Mouse (Mus musculus) heart, embryonic 12.5 days (tissue): ENCODE measurements around the gene Tmem150c. TPM values are rescaled to one million over a fixed set of nuclear protein-coding genes. Genes with fewer than 3 reads are reported as not detected.

ENCODE experiments used
- ATAC-seq: fragments of 200-750 bp; cut with Nextera tagmentation; 2 replicates; pipeline ENCODE4 v1.8.0; 2017; ENCODE audit warnings: moderate TSS enrichment, moderate library complexity; ENCODE audit not compliant: insufficient number of reproducible peaks, low FRiP score
- H3K27ac ChIP-seq: fragments of 300-500 bp; sonication (generic); 2 replicates; pipeline ENCODE4 v1.5.1; 2016; ENCODE audit warnings: mild to moderate bottlenecking, moderate library complexity; ENCODE audit not compliant: poor library complexity, severe bottlenecking
- H3K27me3 ChIP-seq: fragments of 300-500 bp; sonication (generic); replicated peaks from 2 replicates; pipeline ENCODE4 v1.6.1; 2016; ENCODE audit warnings: mild to moderate bottlenecking, moderate library complexity
- H3K36me3 ChIP-seq: fragments of 300-500 bp; sonication (generic); 2 replicates; pipeline ENCODE4 v1.6.1; 2016; ENCODE audit warnings: mild to moderate bottlenecking, moderate library complexity
- H3K4me1 ChIP-seq: fragments of 300-500 bp; sonication (generic); replicated peaks from 2 replicates; pipeline ENCODE4 v1.6.1; 2016; ENCODE audit warnings: mild to moderate bottlenecking
- H3K4me2 ChIP-seq: fragments of 300-500 bp; sonication (generic); 2 replicates; pipeline ENCODE4 v1.6.1; 2016; ENCODE audit warnings: mild to moderate bottlenecking, moderate library complexity
- H3K4me3 ChIP-seq: fragments of 300-500 bp; sonication (generic); 2 replicates; pipeline ENCODE4 v1.5.1; 2016; ENCODE audit warnings: mild to moderate bottlenecking
- H3K9ac ChIP-seq: fragments of 300-500 bp; sonication (generic); 2 replicates; pipeline ENCODE4 v1.6.1; 2016; ENCODE audit warnings: mild to moderate bottlenecking, moderate library complexity
- H3K9me3 ChIP-seq: fragments of 300-500 bp; sonication (generic); replicated peaks from 2 replicates; pipeline ENCODE4 v1.6.1; 2016; ENCODE audit warnings: mild to moderate bottlenecking, moderate library complexity
- WGBS: fragments of 180-500 bp; shearing (Covaris S2); methylation state at CpG from one replicate; pipeline ENCODE4 v1.1.7; 2016; 5-methylcytosine and 5-hydroxymethylcytosine counted together
- polyA plus RNA-seq: library from polyadenylated mRNA; unstranded; fragments of >200 nt; fragmentation: Nextera tagmentation; extraction: Ambion mirVana; gene quantifications from 2 replicates; pipeline ENCODE4 v1.2.1, GENCODE M21; 2016

Gene Tmem150c
- polyA plus RNA-seq, 1 experiment from 2014 or later, result 1.1 TPM

GRCm38 (mm10) chr5:100054807-100055547 lies 104.6 kb downstream of the Tmem150c start:
- Histone ChIP-seq H3K36me3 (peaks cover 29% of the 10 kb centered on the region), H3K4me1 (peaks cover 37% of the 10 kb centered on the region), H3K4me3 (no peak overlapping the region), H3K27me3 (no peaks in the 10 kb centered on the region), H3K4me2 (no peak overlapping the region), H3K27ac (no peak overlapping the region), H3K9me3 (no peaks in the 10 kb centered on the region; the same call in 1 of the 2 replicates), H3K9ac (no peak overlapping the region)
- peak; percentile 20; the same call in 1 of the 2 replicates for ATAC-seq
- WGBS, result 58% methylated on average over 11 of the region's 11 CpGs

GRCm38 (mm10) chr5:100052728-100053127 lies 106.9 kb downstream of the Tmem150c start:
- H3K4me1 ChIP-seq, result peaks cover 43% of the 10 kb centered on the region
- H3K4me3 ChIP-seq, result no peak overlapping the region
- peaks cover 19% of the 10 kb centered on the region for H3K36me3 ChIP-seq
- no peak for ATAC-seq
- no peak overlapping the region for H3K27ac ChIP-seq
- WGBS, result 80% methylated on average over 7 of the region's 7 CpGs
- H3K9me3 ChIP-seq, result no peaks in the 10 kb centered on the region; the same call in 1 of the 2 replicates
- H3K4me2 ChIP-seq, result no peak overlapping the region
- no peak overlapping the region for H3K9ac ChIP-seq
- no peaks in the 10 kb centered on the region for H3K27me3 ChIP-seq

- ATAC-seq, result no peak
- 90% methylated on average over 3 of the region's 3 CpGs for WGBS
These were observed 109.7 kb downstream of the Tmem150c start for GRCm38 (mm10) chr5:100049904-100050303.

GRCm38 (mm10) chr5:100047871-100048270 lies 111.7 kb downstream of the Tmem150c start:
- no peak overlapping the region for H3K4me3 ChIP-seq
- no peak overlapping the region for H3K27ac ChIP-seq
- H3K4me1 ChIP-seq, result peaks cover 39% of the 10 kb centered on the region
- no peak overlapping the region for H3K4me2 ChIP-seq
- no peaks in the 10 kb centered on the region for H3K27me3 ChIP-seq
- peaks cover 17% of the 10 kb centered on the region for H3K36me3 ChIP-seq
- no peak for ATAC-seq
- no peak overlapping the region for H3K9ac ChIP-seq
- 62% methylated on average over 7 of the region's 7 CpGs for WGBS
- no peaks in the 10 kb centered on the region; the same call in 1 of the 2 replicates for H3K9me3 ChIP-seq

More at GRCm38 (mm10) chr5:100049904-100050303, 109.7 kb downstream of the Tmem150c start:
- Histone ChIP-seq H3K9ac (no peak overlapping the region), H3K4me2 (no peak overlapping the region), H3K9me3 (no peaks in the 10 kb centered on the region; the same call in 1 of the 2 replicates), H3K4me1 (peaks cover 49% of the 10 kb centered on the region), H3K27me3 (no peaks in the 10 kb centered on the region), H3K36me3 (peaks cover 19% of the 10 kb centered on the region), H3K27ac (no peak overlapping the region), H3K4me3 (no peak overlapping the region)

- H3K9me3 ChIP-seq, result no peaks in the 10 kb centered on the region; the same call in 1 of the 2 replicates
- H3K27ac ChIP-seq, result no peak overlapping the region
- H3K36me3 ChIP-seq, result peaks cover 14% of the 10 kb centered on the region
- H3K27me3 ChIP-seq, result no peaks in the 10 kb centered on the region
- peaks cover 33% of the 10 kb centered on the region for H3K4me1 ChIP-seq
- H3K4me3 ChIP-seq, result no peak overlapping the region
- ATAC-seq, result no peak
- WGBS, result 63% methylated on average over 8 of the region's 8 CpGs
- H3K9ac ChIP-seq, result no peak overlapping the region
- H3K4me2 ChIP-seq, result no peak overlapping the region
These were observed 112.4 kb downstream of the Tmem150c start for GRCm38 (mm10) chr5:100047143-100047640.

- Histone ChIP-seq H3K9me3 (no peaks in the 10 kb centered on the region; the same call in 1 of the 2 replicates), H3K27ac (no peak overlapping the region), H3K27me3 (no peaks in the 10 kb centered on the region), H3K9ac (no peak overlapping the region), H3K36me3 (peaks cover 10% of the 10 kb centered on the region), H3K4me3 (no peak overlapping the region), H3K4me1 (peaks cover 39% of the 10 kb centered on the region), H3K4me2 (no peak overlapping the region)
- no peak for ATAC-seq
- WGBS, result 64% methylated on average over 3 of the region's 3 CpGs
These were observed 113.5 kb downstream of the Tmem150c start for GRCm38 (mm10) chr5:100046096-100046495.

- Histone ChIP-seq H3K4me2 (no peak overlapping the region), H3K9ac (no peak overlapping the region), H3K9me3 (no peaks in the 10 kb centered on the region), H3K4me1 (peaks cover 42% of the 10 kb centered on the region), H3K27ac (no peak overlapping the region), H3K27me3 (no peaks in the 10 kb centered on the region), H3K4me3 (no peak overlapping the region), H3K36me3 (0 out of 2 replicates have a peak, but pooled peaks cover 3% of the 10 kb centered on the region)
- WGBS, result 74% methylated on average over 5 of the region's 5 CpGs
- no peak for ATAC-seq
These were observed 115.0 kb downstream of the Tmem150c start for GRCm38 (mm10) chr5:100044621-100045020.

- no peaks in the 10 kb centered on the region for H3K9me3 ChIP-seq
- 77% methylated on average over 4 of the region's 4 CpGs for WGBS
- H3K4me2 ChIP-seq, result no peak overlapping the region
- H3K27me3 ChIP-seq, result no peaks in the 10 kb centered on the region
- 0 out of 2 replicates have a peak, but pooled peaks cover 3% of the 10 kb centered on the region for H3K36me3 ChIP-seq
- H3K4me1 ChIP-seq, result peaks cover 42% of the 10 kb centered on the region
- ATAC-seq, result no peak
- H3K27ac ChIP-seq, result no peak overlapping the region
- H3K4me3 ChIP-seq, result no peak overlapping the region
- no peak overlapping the region for H3K9ac ChIP-seq
These were observed 115.6 kb downstream of the Tmem150c start for GRCm38 (mm10) chr5:100044030-100044429.

- H3K27ac ChIP-seq, result no peak overlapping the region
- 78% methylated on average over 5 of the region's 5 CpGs for WGBS
- no peaks in the 10 kb centered on the region for H3K9me3 ChIP-seq
- H3K4me2 ChIP-seq, result no peak overlapping the region
- H3K27me3 ChIP-seq, result no peaks in the 10 kb centered on the region
- 0 out of 2 replicates have a peak, but pooled peaks cover 3% of the 10 kb centered on the region for H3K36me3 ChIP-seq
- H3K4me3 ChIP-seq, result no peak overlapping the region
- no peak overlapping the region for H3K9ac ChIP-seq
- H3K4me1 ChIP-seq, result peaks cover 39% of the 10 kb centered on the region
- no peak for ATAC-seq
These were observed 116.2 kb downstream of the Tmem150c start for GRCm38 (mm10) chr5:100043361-100043760.

- Histone ChIP-seq H3K4me2 (no peak overlapping the region), H3K27me3 (no peaks in the 10 kb centered on the region), H3K9ac (no peak overlapping the region), H3K27ac (no peak overlapping the region), H3K36me3 (peaks cover 5% of the 10 kb centered on the region), H3K4me1 (peaks cover 32% of the 10 kb centered on the region), H3K4me3 (no peak overlapping the region), H3K9me3 (no peaks in the 10 kb centered on the region)
- ATAC-seq, result no peak
- 89% methylated on average over 8 of the region's 8 CpGs for WGBS
These were observed 117.1 kb downstream of the Tmem150c start for GRCm38 (mm10) chr5:100042467-100042866.

- Histone ChIP-seq H3K4me2 (no peak overlapping the region), H3K9ac (no peak overlapping the region), H3K9me3 (no peaks in the 10 kb centered on the region), H3K4me1 (peaks cover 30% of the 10 kb centered on the region), H3K36me3 (peaks cover 15% of the 10 kb centered on the region), H3K27me3 (no peaks in the 10 kb centered on the region), H3K4me3 (no peak overlapping the region), H3K27ac (no peak overlapping the region)
- ATAC-seq, result no peak
- WGBS, result 74% methylated on average over 4 of the region's 4 CpGs
These were observed 118.3 kb downstream of the Tmem150c start for GRCm38 (mm10) chr5:100041272-100041671.
